Comparison of ENCODE assay signal across 24 mouse cellular contexts in the genomic region with DNA sequence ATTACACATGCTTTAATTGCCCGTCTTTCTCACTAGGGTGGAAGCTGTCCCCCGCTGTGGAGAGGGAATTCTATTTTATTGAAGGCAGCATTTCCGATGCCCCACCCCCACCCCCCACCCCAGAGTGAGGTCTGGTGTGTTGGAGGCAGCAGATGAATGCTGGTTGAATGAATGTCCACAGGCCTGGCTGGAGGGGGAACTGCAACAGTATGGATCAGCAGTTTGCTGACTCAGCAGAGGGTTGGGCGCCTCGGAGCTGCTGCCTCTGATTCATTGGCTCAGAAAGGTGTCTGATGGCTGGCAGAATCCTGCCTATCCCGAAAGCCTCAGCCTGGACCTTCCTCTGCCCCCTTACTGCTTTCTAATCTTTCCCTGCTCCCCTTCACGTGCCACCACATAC.
A peak's percentile ranks its signal among the peaks of the same experiment; 100 is the strongest.
DNase-seq lines count a peak whose midpoint lies in the region; ATAC-seq and TF ChIP-seq lines count a peak whose summit lies in the region.
"Had no signal": no experiment of that assay in that cellular context is flagged by ENCODE, and none has a peak within 500 bp of the region (broad histone marks: within the 10 kb centered on the region; RNA-seq: fewer than 3 reads in every experiment).

No protein-coding gene starts in this region.

- H3K4me2 ChIP-seq in forebrain, postnatal 0 days (ENCODE audit: low read depth) = no peak overlapping the region
- no peak overlapping the region for H3K4me2 ChIP-seq in forebrain, embryonic 16.5 days (ENCODE audit: low read length)
- no peak overlapping the region for H3K4me2 ChIP-seq in kidney, embryonic 15.5 days
- H3K4me2 ChIP-seq: heart, embryonic 13.5 days; limb, embryonic 15.5 days; liver, embryonic 15.5 days; midbrain, embryonic 12.5 days had no signal

- WGBS in forebrain, postnatal 0 days = 40% methylated on average over 7 of the region's 7 CpGs
- 42% methylated on average over 7 of the region's 7 CpGs for WGBS in forebrain, embryonic 16.5 days
- WGBS in kidney, embryonic 15.5 days = 35% methylated on average over 7 of the region's 7 CpGs

- H3K4me1 ChIP-seq in forebrain, postnatal 0 days (ENCODE audit: insufficient read depth) = no peaks in the 10 kb centered on the region
- H3K4me1 ChIP-seq in forebrain, embryonic 16.5 days (replicated peaks; ENCODE audit: control insufficient read depth, insufficient read depth, low read length) = no peaks in the 10 kb centered on the region
- no peaks in the 10 kb centered on the region for H3K4me1 ChIP-seq in kidney, embryonic 15.5 days
- H3K4me1 ChIP-seq: embryonic facial prominence, embryonic 10.5 days; heart, embryonic 13.5 days; limb, embryonic 15.5 days; liver, embryonic 15.5 days had no signal

- H3K9me3 ChIP-seq in forebrain, postnatal 0 days (ENCODE audit: low read length) = no peaks in the 10 kb centered on the region
- no peaks in the 10 kb centered on the region for H3K9me3 ChIP-seq in forebrain, embryonic 16.5 days (ENCODE audit: control insufficient read depth, low read length)
- H3K9me3 ChIP-seq in kidney, embryonic 15.5 days (replicated peaks) = no peaks in the 10 kb centered on the region
- H3K9me3 ChIP-seq: embryonic facial prominence, embryonic 10.5 days; heart, embryonic 13.5 days; limb, embryonic 15.5 days; liver, embryonic 15.5 days; midbrain, embryonic 12.5 days had no signal

- H3K36me3 ChIP-seq in forebrain, postnatal 0 days (ENCODE audit: insufficient read depth) = no peaks in the 10 kb centered on the region
- H3K36me3 ChIP-seq in forebrain, embryonic 16.5 days (ENCODE audit: control insufficient read depth, insufficient read depth) = no peaks in the 10 kb centered on the region
- no peaks in the 10 kb centered on the region for H3K36me3 ChIP-seq in kidney, embryonic 15.5 days
- H3K36me3 ChIP-seq: embryonic facial prominence, embryonic 10.5 days; heart, embryonic 13.5 days; limb, embryonic 15.5 days; liver, embryonic 15.5 days; midbrain, embryonic 12.5 days had no signal

- DNase-seq in forebrain, postnatal 0 days = no peak
- peak; percentile 23 to 28 for DNase-seq in kidney, postnatal 4 days
- DNase-seq in Muller cell, postnatal 12 days (ENCODE audit: inconsistent ontology term) = peak; percentile 8
- peak; percentile 52 for DNase-seq in brain, embryonic 14.5 days (ENCODE audit: low read depth)
- no peak for DNase-seq in right cerebral cortex, adult 18-20 months
- no peak for DNase-seq in adipocyte (ENCODE audit: low spot score)
- DNase-seq: adrenal gland, postnatal 14 days; B cell, adult 2 months; cerebellum, adult 11-12 months; cerebellum, postnatal 14 days; kidney, adult 8-10 months; layer of hippocampus, postnatal 36 days; thymus, postnatal 14 days had no signal

- H3K27me3 ChIP-seq in forebrain, postnatal 0 days (ENCODE audit: insufficient read depth, low read length) = no peaks in the 10 kb centered on the region
- no peaks in the 10 kb centered on the region for H3K27me3 ChIP-seq in forebrain, embryonic 16.5 days (replicated peaks; ENCODE audit: control insufficient read depth, insufficient read depth, low read length)
- H3K27me3 ChIP-seq in kidney, embryonic 15.5 days = no peaks in the 10 kb centered on the region
- H3K27me3 ChIP-seq: heart, embryonic 13.5 days; limb, embryonic 15.5 days; liver, embryonic 15.5 days; midbrain, embryonic 12.5 days; Patski had no signal

- no peak overlapping the region for H3K27ac ChIP-seq in forebrain, postnatal 0 days (ENCODE audit: low read depth, low read length)
- no peak overlapping the region for H3K27ac ChIP-seq in forebrain, embryonic 16.5 days (ENCODE audit: low read length)
- H3K27ac ChIP-seq in kidney, embryonic 15.5 days = no peak overlapping the region
- H3K27ac ChIP-seq: embryonic facial prominence, embryonic 10.5 days; heart, embryonic 13.5 days; limb, embryonic 15.5 days; liver, embryonic 15.5 days; midbrain, embryonic 12.5 days had no signal

- TF ChIP-seq CTCF in forebrain, postnatal 0 days (IDR thresholded peaks at IDR 0.05; ENCODE audit: low read depth) = no peak
- no peak for TF ChIP-seq CTCF in brain, embryonic 14.5 days (IDR thresholded peaks at IDR 0.05; ENCODE audit: borderline replicate concordance, extremely low read depth, insufficient read depth, insufficient read length)

- no peak overlapping the region for H3K9ac ChIP-seq in forebrain, postnatal 0 days
- H3K9ac ChIP-seq in forebrain, embryonic 16.5 days (replicated peaks; ENCODE audit: low read depth, low read length) = no peak overlapping the region
- no peak overlapping the region for H3K9ac ChIP-seq in kidney, embryonic 15.5 days
- H3K9ac ChIP-seq: heart, embryonic 13.5 days; limb, embryonic 15.5 days; liver, embryonic 15.5 days; midbrain, embryonic 12.5 days had no signal

- peak; percentile 27; the same call in 1 of the 2 replicates for ATAC-seq in forebrain, postnatal 0 days
- ATAC-seq in forebrain, embryonic 16.5 days = no peak
- no peak for ATAC-seq in kidney, embryonic 15.5 days (replicated peaks; ENCODE audit: low FRiP score)
- ATAC-seq: activated CD4-positive, CD25-positive, alpha-beta regulatory T cell, adult 4 months; inflammation-experienced regulatory T-cells, adult 6 months; lung, postnatal 0 days; Patski had no signal

- no peak overlapping the region for H3K4me3 ChIP-seq in forebrain, postnatal 0 days (ENCODE audit: low read depth, low read length)
- no peak overlapping the region for H3K4me3 ChIP-seq in forebrain, embryonic 16.5 days (replicated peaks; ENCODE audit: low read length)
- no peak overlapping the region for H3K4me3 ChIP-seq in kidney, embryonic 15.5 days (replicated peaks)
- H3K4me3 ChIP-seq: embryonic facial prominence, embryonic 10.5 days; heart, embryonic 13.5 days; limb, embryonic 15.5 days; liver, embryonic 15.5 days; midbrain, embryonic 12.5 days had no signal

- no peak for TF ChIP-seq POLR2A in brain, embryonic 14.5 days (IDR thresholded peaks at IDR 0.05; ENCODE audit: borderline replicate concordance, extremely low read depth, insufficient read depth, insufficient read length, poor library complexity, severe bottlenecking)

Comparison
In these comparisons a context has a peak if more than half of its experiments do, and no peak if none do; other contexts are left out.
1. DNase-seq: peak in kidney, postnatal 4 days (2 of 2), Muller cell, postnatal 12 days (single experiment) and brain, embryonic 14.5 days (single experiment); none in forebrain, postnatal 0 days (single experiment), right cerebral cortex, adult 18-20 months (single experiment) and adipocyte (single experiment).